Comparison of ENCODE assay signal across 8 mouse cellular contexts in genomic region chr6:137734846-137735609, GRCm38 (mm10). TPM values are rescaled to one million over a fixed set of nuclear protein-coding genes. Genes with fewer than 3 reads are reported as not detected.
DNase-seq lines count a peak whose midpoint lies in the region; ATAC-seq lines count a peak whose summit lies in the region.

Strap (plus strand) TSS chr6:137735078.

- H3K4me1 ChIP-seq in hindbrain, embryonic 11.5 days (replicated peaks; ENCODE audit: control insufficient read depth, insufficient read depth, low read length): no peaks in the 10 kb centered on the region; the same call in 1 of the 2 replicates

- H3K27ac ChIP-seq in hindbrain, embryonic 11.5 days (ENCODE audit: low read depth, low read length): peak within 1 kb of the TSS; percentile 68

- DNase-seq in MN1 (ENCODE audit: low spot score): peak; percentile 98
- DNase-seq in cerebellum, adult 9-10 months: peak; percentile 92
- DNase-seq in frontal cortex, adult 2 months (ENCODE audit: extremely low spot score in 1 of 2, low spot score in 1 of 2): peak; percentile 87 to 94
- peak; percentile 99 for DNase-seq in hindbrain, embryonic 11.5 days (ENCODE audit: low spot score)
- DNase-seq in layer of hippocampus, postnatal 10 days (ENCODE audit: low spot score in 2 of 2): peak; percentile 92
- peak; percentile 96 for DNase-seq in lung, postnatal 10 days
- DNase-seq in ovary, postnatal 36 days (ENCODE audit: low spot score): peak; percentile 92
- peak; percentile 91 for DNase-seq in thymus, postnatal 25 days

- peak; percentile 98 for ATAC-seq in hindbrain, embryonic 11.5 days (ENCODE audit: low FRiP score)

- H3K27me3 ChIP-seq in hindbrain, embryonic 11.5 days (ENCODE audit: control insufficient read depth, insufficient read depth, low read length): no peaks in the 10 kb centered on the region

- H3K9ac ChIP-seq in hindbrain, embryonic 11.5 days (ENCODE audit: low read depth, low read length): peak within 1 kb of the TSS; percentile 90

- H3K4me3 ChIP-seq in hindbrain, embryonic 11.5 days (ENCODE audit: low read depth, low read length): peak within 1 kb of the TSS; percentile 89

- WGBS in hindbrain, embryonic 11.5 days: under 1% methylated on average over 57 of the region's 86 CpGs

- no peaks in the 10 kb centered on the region for H3K36me3 ChIP-seq in hindbrain, embryonic 11.5 days (ENCODE audit: control insufficient read depth, insufficient read depth, low read length)

- H3K4me2 ChIP-seq in hindbrain, embryonic 11.5 days (replicated peaks; ENCODE audit: low read depth, low read length): peak within 1 kb of the TSS; percentile 52

- H3K9me3 ChIP-seq in hindbrain, embryonic 11.5 days (ENCODE audit: control insufficient read depth, low read length): no peaks in the 10 kb centered on the region

RNA-seq across cellular contexts. Expression of gene Strap, which starts in this region (rescaled TPM):
- 66.6 and 67.4 TPM in 2 replicates for polyA plus RNA-seq in frontal cortex, adult 2 months (2012; rRNA removed)
- polyA plus RNA-seq in hindbrain, embryonic 11.5 days (2014; fragmentation: Nextera tagmentation; extraction: Ambion mirVana): 245 and 263 TPM in 2 replicates
- total RNA-seq in layer of hippocampus, postnatal 10 days (2021): 100 to 1,000 TPM; 131 to 140 TPM

Comparison
In these comparisons a context has a peak if more than half of its experiments do, and no peak if none do; other contexts are left out.
1. Peak in every context shown above with its lines: DNase-seq, ATAC-seq, H3K4me3 ChIP-seq and H3K27ac ChIP-seq.